Mouse (Mus musculus): Measurements from ENCODE around the gene Btnl10. TPM values are rescaled to one million over a fixed set of nuclear protein-coding genes. Genes with fewer than 3 reads are reported as not detected.
A peak's percentile ranks its signal among the peaks of the same experiment; 100 is the strongest.

The Btnl10 gene
- total and polyA plus RNA-seq, 3 experiments, result under 0.01 to 17.5 TPM; not detected in 1

GRCm38 (mm10) chr11:58938322-58939087, 20.8 kb downstream of the Btnl10 start, which contains the start of gene Rnf187:
Gene Rnf187 (minus strand): TSS chr11:58938916.
- Histone ChIP-seq H3K4me3 (ENCODE audit: low read depth, low read length) (peak within 1 kb of the TSS; percentile 99), H3K27me3 (ENCODE audit: insufficient read depth, low read length) (peaks cover 16% of the 10 kb centered on the region), H3K9me3 (replicated peaks) (0 out of 2 replicates have a peak, but pooled peaks cover 3% of the 10 kb centered on the region), H3K4me1 (ENCODE audit: insufficient read depth, low read depth, low read length) (peaks cover 30% of the 10 kb centered on the region), H3K36me3 (replicated peaks) (peaks cover 39% of the 10 kb centered on the region)
- ATAC-seq (ENCODE audit: extremely low read depth, insufficient number of reproducible peaks, low FRiP score, poor library complexity, severe bottlenecking) (peak; percentile 63; the same call in 1 of the 2 replicates), DNase-seq (ENCODE audit: low spot score) (peak; percentile 84)
- TF ChIP-seq CTCF (IDR thresholded peaks at IDR 0.05; ENCODE audit: low read depth, low read length) (no peak), GATA1 (IDR thresholded peaks at IDR 0.05; ENCODE audit: borderline replicate concordance, low read length) (no peak), POLR2AphosphoS5 (IDR thresholded peaks at IDR 0.05; ENCODE audit: insufficient replicate concordance, low read depth, low read length) (no peak), TAL1 (conservative IDR thresholded peaks at IDR 0.05; ENCODE audit: low read depth, low read length) (no peak), GATA2 (IDR thresholded peaks at IDR 0.05; ENCODE audit: borderline replicate concordance, low read depth, low read length) (no peak)

- DNase-seq (ENCODE audit: low spot score), result no peak
- Histone ChIP-seq H3K4me1 (ENCODE audit: insufficient read depth, low read depth, low read length) (peaks cover 30% of the 10 kb centered on the region), H3K36me3 (replicated peaks) (peaks cover 33% of the 10 kb centered on the region), H3K9me3 (replicated peaks) (0 out of 2 replicates have a peak, but pooled peaks cover 3% of the 10 kb centered on the region), H3K27me3 (ENCODE audit: insufficient read depth, low read length) (peaks cover 22% of the 10 kb centered on the region), H3K4me3 (ENCODE audit: low read depth, low read length) (peak overlapping the region; percentile 99)
- TF ChIP-seq POLR2AphosphoS5 (IDR thresholded peaks at IDR 0.05; ENCODE audit: insufficient replicate concordance, low read depth, low read length) (no peak), TAL1 (conservative IDR thresholded peaks at IDR 0.05; ENCODE audit: low read depth, low read length) (no peak), CTCF (IDR thresholded peaks at IDR 0.05; ENCODE audit: low read depth, low read length) (no peak), GATA1 (IDR thresholded peaks at IDR 0.05; ENCODE audit: borderline replicate concordance, low read length) (no peak), GATA2 (IDR thresholded peaks at IDR 0.05; ENCODE audit: borderline replicate concordance, low read depth, low read length) (no peak)
- ATAC-seq (ENCODE audit: extremely low read depth, insufficient number of reproducible peaks, low FRiP score, poor library complexity, severe bottlenecking), result no peak
Measured at GRCm38 (mm10) chr11:58939088-58939439, 21.4 kb downstream of the Btnl10 start.

- ATAC-seq (ENCODE audit: extremely low read depth, insufficient number of reproducible peaks, low FRiP score, poor library complexity, severe bottlenecking) (no peak), DNase-seq (ENCODE audit: low spot score) (no peak)
- no peaks in the 10 kb centered on the region for H3K36me3 ChIP-seq (replicated peaks)
- peaks cover 6% of the 10 kb centered on the region for H3K4me1 ChIP-seq (ENCODE audit: insufficient read depth, low read depth, low read length)
- H3K9me3 ChIP-seq (replicated peaks), result 0 out of 2 replicates have a peak, but pooled peaks cover 3% of the 10 kb centered on the region
- TF ChIP-seq GATA2 (IDR thresholded peaks at IDR 0.05; ENCODE audit: borderline replicate concordance, low read depth, low read length), result no peak
- no peak for TF ChIP-seq GATA1 (IDR thresholded peaks at IDR 0.05; ENCODE audit: borderline replicate concordance, low read length)
- no peak for TF ChIP-seq POLR2AphosphoS5 (IDR thresholded peaks at IDR 0.05; ENCODE audit: insufficient replicate concordance, low read depth, low read length)
- no peak for TF ChIP-seq CTCF (IDR thresholded peaks at IDR 0.05; ENCODE audit: low read depth, low read length)
- no peak for TF ChIP-seq TAL1 (conservative IDR thresholded peaks at IDR 0.05; ENCODE audit: low read depth, low read length)
- H3K4me3 ChIP-seq (ENCODE audit: low read depth, low read length), result no peak overlapping the region
- peaks cover 62% of the 10 kb centered on the region for H3K27me3 ChIP-seq (ENCODE audit: insufficient read depth, low read length)
Measured at GRCm38 (mm10) chr11:58944136-58944535, 26.4 kb downstream of the Btnl10 start.

- no peaks in the 10 kb centered on the region for H3K36me3 ChIP-seq (replicated peaks)
- ATAC-seq (ENCODE audit: extremely low read depth, insufficient number of reproducible peaks, low FRiP score, poor library complexity, severe bottlenecking) (no peak), DNase-seq (ENCODE audit: low spot score) (no peak)
- no peak for TF ChIP-seq TAL1 (conservative IDR thresholded peaks at IDR 0.05; ENCODE audit: low read depth, low read length)
- no peak for TF ChIP-seq GATA2 (IDR thresholded peaks at IDR 0.05; ENCODE audit: borderline replicate concordance, low read depth, low read length)
- no peak for TF ChIP-seq CTCF (IDR thresholded peaks at IDR 0.05; ENCODE audit: low read depth, low read length)
- TF ChIP-seq POLR2AphosphoS5 (IDR thresholded peaks at IDR 0.05; ENCODE audit: insufficient replicate concordance, low read depth, low read length), result no peak
- TF ChIP-seq GATA1 (IDR thresholded peaks at IDR 0.05; ENCODE audit: borderline replicate concordance, low read length), result no peak
- H3K27me3 ChIP-seq (ENCODE audit: insufficient read depth, low read length), result peaks cover 77% of the 10 kb centered on the region
- no peaks in the 10 kb centered on the region for H3K9me3 ChIP-seq (replicated peaks)
- H3K4me1 ChIP-seq (ENCODE audit: insufficient read depth, low read depth, low read length), result peaks cover 5% of the 10 kb centered on the region
- no peak overlapping the region for H3K4me3 ChIP-seq (ENCODE audit: low read depth, low read length)
Measured at GRCm38 (mm10) chr11:58947306-58947705, 29.6 kb downstream of the Btnl10 start.

- no peak for ATAC-seq (ENCODE audit: extremely low read depth, insufficient number of reproducible peaks, low FRiP score, poor library complexity, severe bottlenecking)
- no peaks in the 10 kb centered on the region for H3K36me3 ChIP-seq (replicated peaks)
Measured at GRCm38 (mm10) chr11:58947798-58948528, 30.3 kb downstream of the Btnl10 start.

More at GRCm38 (mm10) chr11:58947798-58948528, 30.3 kb downstream of the Btnl10 start:
- H3K27me3 ChIP-seq (ENCODE audit: insufficient read depth, low read length), result peaks cover 70% of the 10 kb centered on the region
- no peak for DNase-seq (ENCODE audit: low spot score)
- no peak for TF ChIP-seq GATA1 (IDR thresholded peaks at IDR 0.05; ENCODE audit: borderline replicate concordance, low read length)
- TF ChIP-seq CTCF (IDR thresholded peaks at IDR 0.05; ENCODE audit: low read depth, low read length), result no peak
- TF ChIP-seq POLR2AphosphoS5 (IDR thresholded peaks at IDR 0.05; ENCODE audit: insufficient replicate concordance, low read depth, low read length), result no peak
- no peak for TF ChIP-seq GATA2 (IDR thresholded peaks at IDR 0.05; ENCODE audit: borderline replicate concordance, low read depth, low read length)
- TF ChIP-seq TAL1 (conservative IDR thresholded peaks at IDR 0.05; ENCODE audit: low read depth, low read length), result no peak
- H3K4me3 ChIP-seq (ENCODE audit: low read depth, low read length), result no peak overlapping the region
- peaks cover 5% of the 10 kb centered on the region for H3K4me1 ChIP-seq (ENCODE audit: insufficient read depth, low read depth, low read length)
- no peaks in the 10 kb centered on the region for H3K9me3 ChIP-seq (replicated peaks)
